Mouse (Mus musculus) MEL (cell line): ENCODE measurements around the gene Ttf2. TPM values are rescaled to one million over a fixed set of nuclear protein-coding genes. Genes with fewer than 3 reads are reported as not detected.

Experiments
- DNase-seq: peaks from one replicate; pipeline ENCODE4 v3.0.0; 2011; ENCODE audit warnings: low read depth, low spot score
- H3K27ac ChIP-seq: 2 replicates; pipeline ENCODE4 v1.5.1; 2012; ENCODE audit warnings: low read depth, mild to moderate bottlenecking, control low read depth, low read length, moderate library complexity; ENCODE audit not compliant: control insufficient read depth
- H3K27me3 ChIP-seq, 2 experiments: fragments of 150-350 bp in 1 of 2; sonication (generic) in 1 of 2; 2 replicates each; pipeline ENCODE4 v1.6.1; 2012; ENCODE audit warnings: low read length in 2 of 2, mild to moderate bottlenecking in 2 of 2, improper control_type of control experiment in 1 of 2, moderate library complexity in 1 of 2; ENCODE audit not compliant: insufficient read depth in 2 of 2, control insufficient read depth in 1 of 2
- H3K36me3 ChIP-seq, 2 experiments: 2 replicates each; pipeline ENCODE4 v1.6.1; 2012 to 2014; ENCODE audit warnings: low read length in 2 of 2, improper control_type of control experiment in 1 of 2, inconsistent platforms in 1 of 2, mild to moderate bottlenecking in 1 of 2; ENCODE audit not compliant: insufficient read depth in 2 of 2, control insufficient read depth in 1 of 2
- H3K4me1 ChIP-seq, 2 experiments: fragments of 150-350 bp in 1 of 2; sonication (generic) in 1 of 2; 2 replicates each; pipeline ENCODE4 v1.6.1; 2012; ENCODE audit warnings: low read length in 2 of 2, improper control_type of control experiment in 1 of 2, mild to moderate bottlenecking in 1 of 2; ENCODE audit not compliant: insufficient read depth in 2 of 2, control insufficient read depth in 1 of 2
- H3K4me3 ChIP-seq, 2 experiments: fragments of 150-350 bp in 1 of 2; sonication (generic) in 1 of 2; 2 replicates each; pipeline ENCODE4 v1.5.1; 2012; ENCODE audit warnings: low read depth in 2 of 2, low read length in 2 of 2, mild to moderate bottlenecking in 2 of 2, moderate library complexity in 2 of 2, control low read depth in 1 of 2, improper control_type of control experiment in 1 of 2; ENCODE audit not compliant: control insufficient read depth in 1 of 2, insufficient read depth in 1 of 2
- H3K79me2 ChIP-seq: 2 replicates; pipeline ENCODE4 v1.6.1; 2012; ENCODE audit warnings: mild to moderate bottlenecking, low read length, moderate library complexity; ENCODE audit not compliant: control insufficient read depth, poor library complexity, insufficient read depth
- H3K9ac ChIP-seq: 2 replicates; pipeline ENCODE4 v1.6.1; 2012; ENCODE audit warnings: low read depth, mild to moderate bottlenecking, control low read depth, low read length, moderate library complexity; ENCODE audit not compliant: control insufficient read depth, poor library complexity, severe bottlenecking
- H3K9me3 ChIP-seq: fragments of 150-350 bp; sonication (generic); replicated peaks from 2 replicates; pipeline ENCODE4 v1.6.1; 2012; ENCODE audit warnings: mild to moderate bottlenecking, low read length, improper control_type of control experiment, moderate library complexity; ENCODE audit not compliant: insufficient read depth
- BHLHE40 ChIP-seq: IDR thresholded peaks from 2 replicates; pipeline ENCODE4 v1.6.1; 2012; ENCODE audit warnings: low read depth, mild to moderate bottlenecking, inconsistent platforms, low read length, improper control_type of control experiment, borderline replicate concordance
- CHD2 ChIP-seq: IDR thresholded peaks from 2 replicates; pipeline ENCODE4 v1.6.1; 2011; ENCODE audit warnings: low read length, improper control_type of control experiment
- GATA1 ChIP-seq: IDR thresholded peaks from 2 replicates; pipeline ENCODE4 v1.6.1; 2011; ENCODE audit warnings: low read depth, low read length, improper control_type of control experiment
- HCFC1 ChIP-seq: IDR thresholded peaks from 2 replicates; pipeline ENCODE4 v1.6.1; 2012; ENCODE audit warnings: low read depth, mild to moderate bottlenecking, inconsistent platforms, low read length, improper control_type of control experiment, moderate library complexity
- JUND ChIP-seq: IDR thresholded peaks from 2 replicates; pipeline ENCODE4 v1.6.1; 2011; ENCODE audit warnings: low read depth, mild to moderate bottlenecking, improper control_type of control experiment, low read length
- MAX ChIP-seq: IDR thresholded peaks from 2 replicates; pipeline ENCODE4 v1.6.1; 2011; ENCODE audit warnings: low read length, improper control_type of control experiment
- MAZ ChIP-seq: IDR thresholded peaks from 2 replicates; pipeline ENCODE4 v1.6.1; 2012; ENCODE audit warnings: low read depth, mild to moderate bottlenecking, inconsistent platforms, low read length, improper control_type of control experiment
- MEF2A ChIP-seq: IDR thresholded peaks from 2 replicates; pipeline ENCODE4 v1.6.1; 2014; ENCODE audit warnings: low read depth, mild to moderate bottlenecking, inconsistent platforms, low read length, improper control_type of control experiment; ENCODE audit not compliant: poor library complexity, insufficient replicate concordance, severe bottlenecking; ENCODE audit errors: extremely low read depth
- MYB ChIP-seq: IDR thresholded peaks from 2 replicates; pipeline ENCODE4 v1.6.1; 2011; ENCODE audit warnings: mild to moderate bottlenecking, low read depth, low read length, improper control_type of control experiment
- NELFE ChIP-seq: IDR thresholded peaks from 2 replicates; pipeline ENCODE4 v1.6.1; 2011; ENCODE audit warnings: low read depth, low read length, improper control_type of control experiment
- POLR2A ChIP-seq, 2 experiments: IDR thresholded peaks; 2 replicates each; pipeline ENCODE4 v1.6.1; 2011 to 2012; ENCODE audit warnings: low read length in 2 of 2, mild to moderate bottlenecking in 2 of 2, control low read depth in 1 of 2, improper control_type of control experiment in 1 of 2, low read depth in 1 of 2, moderate library complexity in 1 of 2; ENCODE audit not compliant: control insufficient read depth in 1 of 2, insufficient read depth in 1 of 2, poor library complexity in 1 of 2
- POLR2AphosphoS5 ChIP-seq: IDR thresholded peaks from 2 replicates; pipeline ENCODE4 v1.6.1; 2012; ENCODE audit warnings: low read depth, borderline replicate concordance, mild to moderate bottlenecking, inconsistent platforms, low read length, moderate library complexity, mixed read lengths
- SIN3A ChIP-seq: IDR thresholded peaks from 2 replicates; pipeline ENCODE4 v1.6.1; 2012; ENCODE audit warnings: low read length, improper control_type of control experiment, inconsistent platforms
- TBP ChIP-seq: IDR thresholded peaks from 2 replicates; pipeline ENCODE4 v1.8.0; 2011; ENCODE audit warnings: low read depth, low read length, improper control_type of control experiment
- TCF12 ChIP-seq: IDR thresholded peaks from 2 replicates; pipeline ENCODE4 v1.6.1; 2014; ENCODE audit warnings: low read depth, mild to moderate bottlenecking, inconsistent platforms, low read length, improper control_type of control experiment, moderate library complexity
- USF1 ChIP-seq: IDR thresholded peaks from 2 replicates; pipeline ENCODE4 v1.6.1; 2014; ENCODE audit warnings: low read depth, mild to moderate bottlenecking, inconsistent platforms, low read length, improper control_type of control experiment, moderate library complexity
- USF2 ChIP-seq, 2 experiments: IDR thresholded peaks; 2 replicates each; pipeline ENCODE4 v1.6.1; 2011 to 2012; ENCODE audit warnings: improper control_type of control experiment in 2 of 2, low read length in 2 of 2, borderline replicate concordance in 1 of 2, inconsistent platforms in 1 of 2, low read depth in 1 of 2, mild to moderate bottlenecking in 1 of 2; ENCODE audit not compliant: insufficient read depth in 1 of 2
- ZNF384 ChIP-seq: IDR thresholded peaks from 2 replicates; pipeline ENCODE4 v1.6.1; 2012; ENCODE audit warnings: low read depth, mild to moderate bottlenecking, inconsistent platforms, low read length, improper control_type of control experiment
- polyA plus RNA-seq, 2 experiments: library from polyadenylated mRNA; stranded (reverse) in 1 of 2; unstranded in 1 of 2; fragments of >175 nt in 1 of 2; fragments of >200 nt in 1 of 2; gene quantifications; 2 replicates each; pipeline versions ENCODE4 v1.2.1 to v1.2.4; 2012; ENCODE audit warnings: low replicate concordance in 2 of 2, low read depth in 1 of 2; ENCODE audit not compliant: insufficient read length in 2 of 2, insufficient read depth in 1 of 2, missing spikeins in 1 of 2
- total RNA-seq: library from RNA; depleted of rRNA; stranded (reverse); fragments of 300-350 nt; gene quantifications from 2 replicates; pipeline ENCODE4 v1.2.3, GENCODE M21; 2012

The Ttf2 gene
- total and polyA plus RNA-seq, 3 experiments = 27.7 to 34.4 TPM; not detected in 1

DNA sequence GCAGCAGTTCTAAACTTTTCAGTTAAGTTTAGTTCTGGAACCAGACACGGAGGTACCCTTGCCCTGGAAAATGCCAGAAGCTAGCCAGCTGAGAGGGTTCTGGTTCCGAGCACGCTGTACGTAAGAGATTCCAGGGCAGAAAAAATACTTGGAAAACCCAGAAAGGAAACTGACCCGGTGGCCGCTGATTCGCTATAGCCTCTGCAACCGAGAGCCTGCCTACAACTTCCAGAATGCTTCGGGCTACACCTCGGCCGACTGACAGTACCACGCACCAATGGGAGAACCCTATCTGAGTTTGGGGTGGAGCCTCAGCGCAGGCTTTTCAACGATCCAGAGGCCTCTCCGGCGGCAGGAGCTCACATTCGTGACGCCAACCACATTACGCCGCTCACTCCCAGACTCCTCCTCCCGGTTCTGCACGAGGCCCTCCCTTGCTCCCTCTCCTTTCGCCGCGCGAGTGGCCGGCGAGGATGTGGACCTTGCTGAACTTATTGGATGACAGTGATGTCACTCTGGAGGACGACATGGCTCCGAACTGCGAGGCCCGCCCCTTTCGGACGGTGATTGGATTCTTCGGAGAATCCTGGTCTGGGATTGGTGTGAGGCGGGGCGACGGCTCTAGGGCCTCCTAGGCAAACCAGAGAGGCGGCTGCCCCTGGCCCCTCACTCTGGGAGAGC, 47.5 kb downstream of the Ttf2 start, which contains the start of gene Trim45 (continued):
- TF ChIP-seq JUND = no peak
- peak; percentile 39 for TF ChIP-seq MYB
- no peak for TF ChIP-seq POLR2AphosphoS5
- peak; percentile 73 for TF ChIP-seq CHD2

DNA sequence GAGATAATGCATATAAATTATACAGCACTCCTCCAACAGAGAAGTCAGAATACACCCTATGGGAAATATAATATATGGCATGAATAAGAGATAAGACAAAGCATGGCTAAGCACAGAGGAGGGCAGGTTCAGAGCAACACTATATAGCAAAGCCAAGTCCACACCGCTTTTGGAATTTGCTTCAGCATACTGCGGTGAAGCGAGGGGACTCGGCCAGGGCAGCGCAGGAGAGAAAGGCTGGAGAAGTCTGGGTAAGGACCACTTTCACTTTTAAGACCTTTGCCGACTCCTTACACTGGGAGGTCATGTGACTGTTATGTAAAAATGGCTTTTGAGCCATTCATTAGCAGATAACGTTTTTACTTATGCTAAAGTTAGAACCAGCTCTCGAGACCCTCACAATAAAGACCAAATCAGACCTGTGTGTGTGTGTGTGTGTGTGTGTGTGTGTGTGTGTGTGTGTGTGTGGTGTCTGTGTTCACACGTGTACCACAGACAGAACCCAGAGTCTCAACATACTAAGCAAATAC, 48.8 kb downstream of the Ttf2 start:
- no peaks in the 10 kb centered on the region for H3K9me3 ChIP-seq
- H3K27me3 ChIP-seq = no peaks in the 10 kb centered on the region
- peak overlapping the region; percentile 83 for H3K9ac ChIP-seq
- H3K4me1 ChIP-seq = peaks cover 0 to 20% of the 10 kb centered on the region in 2 experiments; a peak in 3 of 4 replicates
- no peaks in the 10 kb centered on the region; the same call in 1 of the 2 replicates for H3K79me2 ChIP-seq
- H3K27ac ChIP-seq = peak overlapping the region; percentile 84
- peaks cover 0 to 3% of the 10 kb centered on the region in 2 experiments; a peak in 2 of 4 replicates for H3K36me3 ChIP-seq
- peak overlapping the region; percentile 94 to 98 for H3K4me3 ChIP-seq
- TF ChIP-seq ZNF384 (no peak), TCF12 (no peak), BHLHE40 (peak; percentile 47; the same call in 1 of the 2 replicates), MEF2A (no peak), USF1 (peak; percentile 94), TBP (peak; percentile 46; the same call in 1 of the 2 replicates), MAZ (no peak), HCFC1 (peak; percentile 70), USF2 (IDR thresholded peaks at IDR 0.05; ENCODE audit: borderline replicate concordance in 1 of 2, insufficient read depth in 1 of 2, low read depth in 1 of 2, low read length in 2 of 2) (peak; percentile 35 to 76; a peak in 3 of 4 replicates), POLR2A (IDR thresholded peaks at IDR 0.05; ENCODE audit: control insufficient read depth in 1 of 2, insufficient read depth in 1 of 2, low read depth in 1 of 2, low read length in 2 of 2, poor library complexity in 1 of 2) (peak in 1 of 2 experiments; percentile 48; a peak in 1 of 4 replicates), MAX (peak; percentile 51; the same call in 1 of the 2 replicates), SIN3A (peak; percentile 71), NELFE (peak; percentile 27; the same call in 1 of the 2 replicates), GATA1 (peak; percentile 19)
- DNase-seq = peak; percentile 75
